Mouse (Mus musculus): ENCODE measurements around the gene Mrpl3. TPM values are rescaled to one million over a fixed set of nuclear protein-coding genes. Genes with fewer than 3 reads are reported as not detected.

The Mrpl3 gene
- 55.5 TPM for total RNA-seq (2023)

DNA sequence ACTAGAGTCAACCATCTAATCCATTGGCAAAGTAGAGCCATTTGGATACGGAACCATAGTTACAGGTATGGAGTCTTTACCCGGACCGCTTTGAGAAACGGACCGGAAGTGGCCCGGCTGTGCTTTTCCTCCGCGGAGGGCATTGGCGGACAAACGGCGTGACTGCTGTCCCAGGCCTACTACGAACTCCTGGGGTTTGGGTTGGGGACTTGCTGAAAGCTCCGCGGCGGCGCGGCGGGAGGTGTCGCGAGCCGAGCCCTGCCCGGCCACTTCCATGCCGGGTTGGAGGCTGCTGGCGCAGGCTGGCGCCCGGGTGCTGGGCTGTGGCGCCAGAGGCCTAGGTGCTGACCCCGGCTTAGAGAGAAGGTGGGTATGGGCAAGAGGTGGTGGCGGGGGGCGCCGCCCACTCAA, at the start of gene Mrpl3:
Mrpl3 (plus strand) TSS at position 93 of the 411 bp plus-strand sequence.

Other genes with a start within 250 kb of the Mrpl3 start
- 30.8 TPM for gene Nudt16, start 78.6 kb downstream of the Mrpl3 start, total RNA-seq (2023)
- not detected for gene 1700080E11Rik, start 91.9 kb downstream of the Mrpl3 start, total RNA-seq (2023)

Measured in CD8-positive naive resting alpha-beta T cell, adult 57 days (primary cell).